In genomic region chr7:136814751-136815150, GRCm38 (mm10) we compare ENCODE assay signal across 27 mouse cellular contexts.
"Had no signal": no experiment of that assay in that cellular context is flagged by ENCODE, and none has a peak within 500 bp of the region (broad histone marks: within the 10 kb centered on the region; RNA-seq: fewer than 3 reads in every experiment).

No protein-coding gene starts in this region.

- DNase-seq: gastrocnemius, postnatal 14 days; gastrocnemius, postnatal 36 days; heart, adult 18-20 months; heart, postnatal 14 days; heart, postnatal 36 days; kidney, adult 11 months; kidney, adult 2 months; kidney, adult 9 months; kidney, postnatal 14 days; kidney, postnatal 36 days; layer of hippocampus, adult 9-11 months; layer of hippocampus, postnatal 36 days; left cerebral cortex, postnatal 4 days; lung, adult 18-20 months had no signal

- H3K27me3 ChIP-seq: heart, embryonic 13.5 days; heart, embryonic 15.5 days; hindbrain, embryonic 12.5 days; limb, embryonic 15.5 days had no signal

- H3K4me3 ChIP-seq: heart, embryonic 10.5 days; heart, embryonic 13.5 days; heart, embryonic 15.5 days; hindbrain, embryonic 12.5 days; kidney, embryonic 15.5 days; limb, embryonic 13.5 days; limb, embryonic 15.5 days had no signal

- H3K27ac ChIP-seq: heart, embryonic 10.5 days; heart, embryonic 13.5 days; heart, embryonic 15.5 days; hindbrain, embryonic 12.5 days; hindbrain, embryonic 14.5 days; kidney, embryonic 15.5 days; kidney, postnatal 0 days; limb, embryonic 13.5 days; limb, embryonic 15.5 days; liver, embryonic 14.5 days had no signal

- H3K4me1 ChIP-seq: heart, embryonic 10.5 days; heart, embryonic 13.5 days; heart, embryonic 15.5 days; hindbrain, embryonic 12.5 days; kidney, embryonic 15.5 days; limb, embryonic 13.5 days; limb, embryonic 15.5 days had no signal

- ATAC-seq: hindbrain, embryonic 16.5 days; intestine, embryonic 16.5 days had no signal

- H3K36me3 ChIP-seq: heart, embryonic 10.5 days; heart, embryonic 13.5 days; heart, embryonic 15.5 days; hindbrain, embryonic 12.5 days; kidney, embryonic 15.5 days; limb, embryonic 13.5 days; limb, embryonic 15.5 days had no signal

- H3K4me2 ChIP-seq: heart, embryonic 13.5 days; heart, embryonic 15.5 days; hindbrain, embryonic 12.5 days; hindbrain, embryonic 14.5 days; kidney, embryonic 15.5 days; limb, embryonic 13.5 days; limb, embryonic 15.5 days; liver, embryonic 11.5 days had no signal

- H3K9ac ChIP-seq: heart, embryonic 13.5 days; heart, embryonic 15.5 days; hindbrain, embryonic 12.5 days; hindbrain, embryonic 14.5 days; kidney, embryonic 15.5 days; limb, embryonic 13.5 days; limb, embryonic 15.5 days; liver, embryonic 14.5 days had no signal

- H3K9me3 ChIP-seq: heart, embryonic 10.5 days; heart, embryonic 13.5 days; heart, embryonic 15.5 days; hindbrain, embryonic 12.5 days; kidney, embryonic 15.5 days; limb, embryonic 13.5 days; limb, embryonic 15.5 days had no signal
